Mouse (Mus musculus) cerebellum, adult 11-12 months (tissue): ENCODE measurements at regions not wholly inside any gene's neighbourhood (a gene's known extent, or its start where the extent isn't known, plus 50 kb on each side); places are given as distances from the start of the nearest gene placed in this dataset.

Experiments
- DNase-seq: peaks from one replicate; pipeline ENCODE4 v3.0.0; 2022

DNA sequence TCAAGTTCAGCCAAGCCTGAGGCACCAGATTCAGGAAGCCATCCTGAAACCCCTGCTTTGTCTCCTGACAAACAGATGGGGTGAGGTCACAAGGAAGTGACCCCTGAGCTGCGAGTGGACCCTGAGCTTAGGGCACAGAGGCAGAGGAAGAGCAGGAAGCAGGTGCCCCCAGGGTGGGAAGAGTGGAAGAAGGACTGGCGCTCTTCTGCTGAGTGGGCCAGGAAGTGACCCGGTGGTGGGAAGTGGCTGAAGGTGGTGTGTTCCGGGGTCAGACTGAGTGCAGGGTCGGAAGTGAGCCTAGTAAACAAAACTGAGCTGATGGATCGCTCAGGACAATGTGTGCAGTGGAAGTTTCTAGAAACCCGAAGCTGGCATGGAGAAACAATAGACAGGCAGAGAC is 57.2 kb upstream of the Unc5b start:
- no peak for DNase-seq

DNA sequence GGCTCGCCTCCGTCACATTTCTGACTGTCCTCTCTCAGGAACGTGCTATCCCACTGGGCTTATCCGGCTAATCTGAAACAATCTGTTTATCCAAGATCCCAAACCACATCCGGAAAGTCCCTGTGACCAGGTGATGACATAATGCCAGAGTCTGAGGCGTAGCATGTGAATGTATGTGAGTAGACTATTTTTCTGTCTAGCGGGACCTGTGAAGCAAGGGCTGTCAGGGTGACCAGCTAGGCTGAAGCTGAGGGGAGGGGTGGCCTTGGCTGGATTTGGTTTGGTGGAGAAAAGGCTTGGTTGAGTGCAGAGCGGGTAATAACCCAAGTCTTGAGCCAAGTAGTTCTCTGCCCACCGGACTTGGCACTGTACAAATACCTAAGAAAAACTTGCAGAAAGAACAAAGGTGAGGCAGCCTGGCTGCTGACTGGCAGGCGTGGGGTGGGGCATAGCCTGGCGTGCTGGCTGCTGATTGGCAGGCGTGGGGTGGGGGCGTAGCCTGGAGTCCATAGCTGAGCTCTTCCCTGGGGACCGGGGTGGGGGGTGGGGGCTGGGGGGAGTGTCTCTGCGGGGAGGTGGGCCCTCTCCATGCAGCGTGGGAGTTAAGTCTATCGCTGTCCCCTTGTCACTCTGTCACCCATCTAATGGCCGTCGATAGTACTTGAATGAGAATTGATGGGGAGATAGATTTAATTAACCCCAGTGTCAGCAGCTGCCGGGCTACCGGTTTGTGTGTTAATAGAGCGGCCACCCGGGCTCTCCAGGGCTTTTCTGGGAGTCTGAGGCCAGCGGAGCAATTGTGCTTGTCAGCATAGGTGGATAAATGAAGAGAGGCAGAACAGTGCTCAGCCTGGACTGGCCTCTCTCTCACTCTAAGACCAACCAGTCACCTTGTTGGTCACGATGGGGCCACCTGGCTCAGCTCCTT is 54.2 kb upstream of the Unc5b start:
- no peak for DNase-seq

DNA sequence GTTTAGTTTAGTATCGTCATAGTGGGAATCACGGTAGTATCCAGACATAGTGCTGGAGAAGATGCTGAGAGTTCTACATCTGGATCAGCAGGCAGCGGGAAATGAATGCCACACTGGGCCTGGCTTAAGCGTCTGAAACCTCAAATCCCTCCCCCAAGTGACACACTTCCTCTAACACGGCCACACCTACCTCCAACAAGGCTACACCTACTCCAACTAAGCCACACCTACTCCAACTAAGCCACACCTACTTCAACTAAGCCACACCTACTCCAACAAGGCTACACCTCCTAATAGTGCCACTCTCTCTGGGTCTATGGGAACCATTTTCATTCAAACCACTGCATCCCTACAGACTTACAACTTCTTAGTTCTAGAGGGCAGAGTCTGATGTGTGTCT is 53.4 kb upstream of the Unc5b start:
- DNase-seq: no peak
